Mouse (Mus musculus): ENCODE results near the gene Srsf9.

- TF ChIP-seq CTCF (conservative IDR thresholded peaks at IDR 0.05; ENCODE audit: insufficient read depth, insufficient read length, low read depth, low read length) (no peak), POLR2A (IDR thresholded peaks at IDR 0.05; ENCODE audit: low read depth, low read length) (no peak)
These were observed 47.3 kb downstream of the Srsf9 start for GRCm38 (mm10) chr5:115374204-115374820.
